Mouse (Mus musculus): ENCODE measurements around the gene Rflnb. TPM values are rescaled to one million over a fixed set of nuclear protein-coding genes. Genes with fewer than 3 reads are reported as not detected.

Rflnb gene
- polyA plus RNA-seq, 1 experiment from 2014 or later = 12.7 TPM

- no peak for ATAC-seq (replicated peaks; ENCODE audit: insufficient number of reproducible peaks, insufficient read depth, low FRiP score, low read depth)
- Histone ChIP-seq H3K9me3 (replicated peaks) (no peaks in the 10 kb centered on the region), H3K36me3 (no peaks in the 10 kb centered on the region)
Observed at GRCm38 (mm10) chr11:75983194-75983593, 44.4 kb downstream of the Rflnb start.

DNA sequence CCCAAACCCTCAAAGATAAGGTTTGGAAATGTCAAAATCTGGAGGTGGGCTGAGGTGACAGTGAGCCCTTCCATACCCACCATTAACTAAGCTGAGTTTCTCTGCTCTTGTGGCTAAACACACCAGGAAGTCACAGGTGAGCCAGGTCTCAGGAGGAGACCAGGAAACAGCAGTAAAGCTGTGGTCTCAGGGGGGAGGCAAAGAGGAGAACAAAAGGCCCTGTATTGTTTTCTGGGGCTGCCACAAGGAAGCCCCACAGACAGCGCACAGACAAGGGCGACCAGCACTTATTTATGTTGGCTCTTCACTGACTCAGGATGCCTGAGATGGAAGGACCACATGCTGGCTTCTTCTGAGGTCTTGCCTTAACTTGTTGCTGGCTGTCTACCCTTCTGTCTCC is 47.2 kb downstream of the Rflnb start:
- H3K36me3 ChIP-seq = no peaks in the 10 kb centered on the region
- no peaks in the 10 kb centered on the region for H3K27me3 ChIP-seq
- no peak overlapping the region for H3K4me2 ChIP-seq
- H3K4me3 ChIP-seq = no peak overlapping the region
- no peaks in the 10 kb centered on the region for H3K9me3 ChIP-seq (replicated peaks)
- no peak for ATAC-seq (replicated peaks; ENCODE audit: insufficient number of reproducible peaks, insufficient read depth, low FRiP score, low read depth)
- H3K4me1 ChIP-seq (replicated peaks) = no peaks in the 10 kb centered on the region
- no peak overlapping the region for H3K27ac ChIP-seq
- no peak overlapping the region for H3K9ac ChIP-seq
- WGBS = 58% methylated on average over 2 of the region's 2 CpGs

More at GRCm38 (mm10) chr11:75983194-75983593, 44.4 kb downstream of the Rflnb start:
- no peak overlapping the region for H3K9ac ChIP-seq
- WGBS = 80% methylated on average over 4 of the region's 4 CpGs
- no peak overlapping the region for H3K4me3 ChIP-seq
- no peaks in the 10 kb centered on the region for H3K4me1 ChIP-seq (replicated peaks)
- no peak overlapping the region for H3K27ac ChIP-seq
- no peak overlapping the region for H3K4me2 ChIP-seq
- no peaks in the 10 kb centered on the region for H3K27me3 ChIP-seq

GRCm38 (mm10) chr11:75978051-75978450 is 49.5 kb downstream of the Rflnb start:
- no peak overlapping the region for H3K4me2 ChIP-seq
- H3K36me3 ChIP-seq = no peaks in the 10 kb centered on the region
- H3K4me1 ChIP-seq (replicated peaks) = peaks cover 2% of the 10 kb centered on the region
- WGBS = 75% methylated on average over 6 of the region's 6 CpGs
- H3K27ac ChIP-seq = no peak overlapping the region
- no peak overlapping the region for H3K9ac ChIP-seq
- no peaks in the 10 kb centered on the region for H3K27me3 ChIP-seq
- no peak for ATAC-seq (replicated peaks; ENCODE audit: insufficient number of reproducible peaks, insufficient read depth, low FRiP score, low read depth)
- no peaks in the 10 kb centered on the region; the same call in 1 of the 2 replicates for H3K9me3 ChIP-seq (replicated peaks)
- H3K4me3 ChIP-seq = no peak overlapping the region

DNA sequence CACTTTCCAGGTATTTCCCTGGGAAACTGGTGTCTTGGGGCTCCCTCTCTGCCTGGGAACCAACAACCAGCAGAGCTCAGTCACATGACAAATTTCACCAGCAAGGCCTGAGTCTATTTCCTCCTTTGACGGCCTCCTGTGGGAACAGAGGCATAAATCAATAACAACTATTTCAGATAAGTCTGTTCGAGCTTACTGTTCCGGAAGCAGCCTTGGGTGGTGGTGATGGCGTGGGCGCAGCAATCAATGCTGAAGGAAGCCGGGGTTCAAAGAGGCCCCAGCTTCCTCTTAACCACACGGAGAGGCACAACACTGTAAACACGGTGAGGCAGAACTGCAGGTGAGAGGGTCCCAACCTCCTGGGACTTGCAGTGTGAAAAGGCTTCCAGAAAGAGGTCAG is 50.8 kb downstream of the Rflnb start:
- no peak for ATAC-seq (replicated peaks; ENCODE audit: insufficient number of reproducible peaks, insufficient read depth, low FRiP score, low read depth)
- H3K27me3 ChIP-seq = 0 out of 2 replicates have a peak, but pooled peaks cover 2% of the 10 kb centered on the region
- H3K36me3 ChIP-seq = no peaks in the 10 kb centered on the region
- H3K4me3 ChIP-seq = no peak overlapping the region
- H3K27ac ChIP-seq = no peak overlapping the region
- WGBS = 45% methylated on average over 8 of the region's 8 CpGs
- no peak overlapping the region for H3K9ac ChIP-seq
- H3K4me1 ChIP-seq (replicated peaks) = peaks cover 5% of the 10 kb centered on the region
- no peak overlapping the region for H3K4me2 ChIP-seq
- H3K9me3 ChIP-seq (replicated peaks) = no peaks in the 10 kb centered on the region; the same call in 1 of the 2 replicates

DNA sequence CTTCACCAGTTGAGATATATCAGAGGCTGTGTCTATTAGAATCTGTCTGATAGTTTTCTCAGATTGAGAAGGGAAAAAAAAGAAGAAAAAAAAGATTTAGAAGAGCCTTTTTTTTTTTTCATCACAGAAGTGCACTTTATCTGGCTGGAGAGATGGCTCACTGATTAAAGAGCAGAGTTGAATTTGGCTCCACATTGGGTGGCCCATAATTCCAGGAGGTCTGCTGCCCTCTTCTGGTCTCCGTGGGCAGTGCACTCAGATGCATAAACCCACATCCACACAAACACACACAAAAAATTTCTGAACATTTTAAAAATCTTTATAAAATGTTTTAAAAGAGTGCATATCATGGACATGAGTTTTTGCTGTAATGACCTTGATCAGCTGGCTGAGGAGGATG is 53.6 kb downstream of the Rflnb start:
- H3K36me3 ChIP-seq = no peaks in the 10 kb centered on the region
- 0 out of 2 replicates have a peak, but pooled peaks cover 6% of the 10 kb centered on the region for H3K27me3 ChIP-seq
- H3K4me3 ChIP-seq = no peak overlapping the region
- H3K9ac ChIP-seq = no peak overlapping the region
- no peak overlapping the region for H3K4me2 ChIP-seq
- H3K4me1 ChIP-seq (replicated peaks) = peaks cover 5% of the 10 kb centered on the region
- no peak overlapping the region for H3K27ac ChIP-seq
- no peaks in the 10 kb centered on the region; the same call in 1 of the 2 replicates for H3K9me3 ChIP-seq (replicated peaks)
- ATAC-seq (replicated peaks; ENCODE audit: insufficient number of reproducible peaks, insufficient read depth, low FRiP score, low read depth) = no peak
- 79% methylated on average over 1 of the region's 1 CpGs for WGBS

- 23% methylated on average over 7 of the region's 7 CpGs for WGBS
- Histone ChIP-seq H3K27me3 (peaks cover 14% of the 10 kb centered on the region; the same call in 1 of the 2 replicates), H3K9ac (no peak overlapping the region), H3K4me1 (replicated peaks) (peaks cover 5% of the 10 kb centered on the region), H3K4me3 (no peak overlapping the region), H3K4me2 (no peak overlapping the region), H3K9me3 (replicated peaks) (no peaks in the 10 kb centered on the region; the same call in 1 of the 2 replicates), H3K36me3 (no peaks in the 10 kb centered on the region), H3K27ac (no peak overlapping the region)
- no peak for ATAC-seq (replicated peaks; ENCODE audit: insufficient number of reproducible peaks, insufficient read depth, low FRiP score, low read depth)
Observed at GRCm38 (mm10) chr11:75972916-75973567, 54.5 kb downstream of the Rflnb start.

DNA sequence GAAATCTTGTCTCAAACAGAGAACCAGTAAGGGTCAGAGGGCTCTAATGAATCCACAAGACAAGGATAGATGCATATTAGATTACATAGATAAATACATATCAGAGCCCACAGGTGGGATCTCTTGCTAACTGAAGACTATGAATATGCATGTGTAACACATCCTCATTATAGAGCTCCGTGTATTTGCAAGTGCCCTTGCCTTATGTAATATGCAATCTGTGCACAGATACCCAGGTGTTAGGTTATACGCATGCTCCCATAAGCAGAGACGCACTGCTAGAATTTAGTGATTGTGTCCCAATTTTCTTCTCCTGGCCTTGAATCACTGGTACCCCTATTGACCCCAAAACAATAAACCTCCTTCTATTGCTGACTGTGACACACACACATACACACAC is 55.4 kb downstream of the Rflnb start:
- no peak overlapping the region for H3K4me2 ChIP-seq
- no peak overlapping the region for H3K27ac ChIP-seq
- H3K9ac ChIP-seq = no peak overlapping the region
- ATAC-seq (replicated peaks; ENCODE audit: insufficient number of reproducible peaks, insufficient read depth, low FRiP score, low read depth) = no peak
- WGBS = 91% methylated on average over 3 of the region's 3 CpGs
- H3K9me3 ChIP-seq (replicated peaks) = no peaks in the 10 kb centered on the region; the same call in 1 of the 2 replicates
- H3K4me3 ChIP-seq = no peak overlapping the region
- no peaks in the 10 kb centered on the region for H3K36me3 ChIP-seq
- H3K4me1 ChIP-seq (replicated peaks) = peaks cover 8% of the 10 kb centered on the region
- H3K27me3 ChIP-seq = peaks cover 21% of the 10 kb centered on the region; the same call in 1 of the 2 replicates

DNA sequence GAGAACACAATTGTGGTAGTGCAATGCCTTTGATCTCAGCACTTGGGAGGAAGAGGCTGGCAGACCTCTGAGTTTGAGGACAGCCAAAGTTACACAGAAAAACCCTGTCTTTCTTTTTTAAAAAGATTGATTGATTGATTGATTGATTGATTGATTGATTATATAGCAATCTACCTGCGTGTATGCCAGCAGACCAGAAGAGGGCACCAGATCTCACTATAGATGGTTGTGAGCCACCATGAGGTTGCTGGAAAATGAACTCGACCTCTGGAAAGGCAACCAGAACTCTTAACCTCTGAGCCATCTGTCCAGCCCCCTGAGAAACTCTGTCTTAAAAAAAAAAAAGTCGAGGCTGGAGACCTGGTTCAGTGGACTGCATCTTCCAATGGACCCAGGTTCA is 57.0 kb downstream of the Rflnb start:
- no peak for ATAC-seq (replicated peaks; ENCODE audit: insufficient number of reproducible peaks, insufficient read depth, low FRiP score, low read depth)
- Histone ChIP-seq H3K4me3 (no peak overlapping the region), H3K36me3 (no peaks in the 10 kb centered on the region), H3K9ac (no peak overlapping the region), H3K27me3 (peaks cover 27% of the 10 kb centered on the region; the same call in 1 of the 2 replicates), H3K27ac (no peak overlapping the region), H3K4me1 (replicated peaks) (peaks cover 20% of the 10 kb centered on the region), H3K4me2 (no peak overlapping the region), H3K9me3 (replicated peaks) (no peaks in the 10 kb centered on the region; the same call in 1 of the 2 replicates)
- 24% methylated on average over 3 of the region's 3 CpGs for WGBS

Other genes starting within 250 kb of the Rflnb start
- 0.13 and 0.51 TPM in 2 replicates for gene Doc2b, start 231.7 kb downstream of the Rflnb start, polyA plus RNA-seq (2015; fragmentation: Nextera tagmentation; extraction: Ambion mirVana)
- gene Rph3al, start 89.4 kb downstream of the Rflnb start, polyA plus RNA-seq (2015; fragmentation: Nextera tagmentation; extraction: Ambion mirVana) = 5.1 and 5.2 TPM in 2 replicates
- 0.18 and 0.56 TPM in 2 replicates for gene 1700016K19Rik, start 27.9 kb downstream of the Rflnb start, polyA plus RNA-seq (2015; fragmentation: Nextera tagmentation; extraction: Ambion mirVana)
- gene Vps53, start 151.9 kb upstream of the Rflnb start, polyA plus RNA-seq (2015; fragmentation: Nextera tagmentation; extraction: Ambion mirVana) = 26.0 and 31.6 TPM in 2 replicates
- gene Fam57a, start 151.9 kb upstream of the Rflnb start, polyA plus RNA-seq (2015; fragmentation: Nextera tagmentation; extraction: Ambion mirVana) = 19.9 and 24.0 TPM in 2 replicates
- 0.95 and 1.0 TPM in 2 replicates for gene Dbil5, start 189.8 kb upstream of the Rflnb start, polyA plus RNA-seq (2015; fragmentation: Nextera tagmentation; extraction: Ambion mirVana)
- 15.1 and 23.9 TPM in 2 replicates for gene Gemin4, start 189.9 kb upstream of the Rflnb start, polyA plus RNA-seq (2015; fragmentation: Nextera tagmentation; extraction: Ambion mirVana)
- 22.7 and 24.8 TPM in 2 replicates for gene Mrm3, start 215.9 kb upstream of the Rflnb start, polyA plus RNA-seq (2015; fragmentation: Nextera tagmentation; extraction: Ambion mirVana)
- gene Glod4, start 215.9 kb upstream of the Rflnb start, polyA plus RNA-seq (2015; fragmentation: Nextera tagmentation; extraction: Ambion mirVana) = 111 and 116 TPM in 2 replicates

Measured in heart, embryonic 15.5 days (tissue).